Comparison of ENCODE assay signal across 25 mouse cellular contexts in genomic region chr7:139843140-139843539, GRCm38 (mm10). TPM values are rescaled to one million over a fixed set of nuclear protein-coding genes. Genes with fewer than 3 reads are reported as not detected.
DNase-seq lines count a peak whose midpoint lies in the region; ATAC-seq and TF ChIP-seq lines count a peak whose summit lies in the region.
"Had no signal": no experiment of that assay in that cellular context is flagged by ENCODE, and none has a peak within 500 bp of the region (broad histone marks: within the 10 kb centered on the region; RNA-seq: fewer than 3 reads in every experiment).

No protein-coding gene starts in this region.

- ATAC-seq in intestine, postnatal 0 days: no peak
- ATAC-seq in intestine, embryonic 15.5 days: no peak
- no peak for ATAC-seq in midbrain, embryonic 14.5 days (ENCODE audit: low FRiP score, low TSS enrichment)
- ATAC-seq: midbrain, embryonic 16.5 days had no signal

- H3K4me1 ChIP-seq in cerebellum, adult 2 months (ENCODE audit: control insufficient read depth, insufficient read depth, low read length): peaks cover 3% of the 10 kb centered on the region; the same call in 1 of the 2 replicates
- H3K4me1 ChIP-seq in intestine, postnatal 0 days (replicated peaks; ENCODE audit: control insufficient read depth, insufficient read depth, low read length): no peaks in the 10 kb centered on the region
- no peaks in the 10 kb centered on the region for H3K4me1 ChIP-seq in intestine, embryonic 15.5 days (replicated peaks)
- H3K4me1 ChIP-seq in midbrain, embryonic 14.5 days (ENCODE audit: control insufficient read depth, insufficient read depth, low read length): 0 out of 2 replicates have a peak, but pooled peaks cover 2% of the 10 kb centered on the region
- H3K4me1 ChIP-seq in midbrain, embryonic 10.5 days: no peaks in the 10 kb centered on the region
- H3K4me1 ChIP-seq: embryonic facial prominence, embryonic 12.5 days had no signal

- 56% methylated on average over 5 of the region's 5 CpGs for WGBS in cerebellum, adult 2 months
- 42% methylated on average over 5 of the region's 5 CpGs for WGBS in intestine, postnatal 0 days
- WGBS in intestine, embryonic 15.5 days: 36% methylated on average over 5 of the region's 5 CpGs
- WGBS in midbrain, embryonic 14.5 days: 53% methylated on average over 5 of the region's 5 CpGs
- WGBS in midbrain, embryonic 10.5 days: 58% methylated on average over 5 of the region's 5 CpGs

- TF ChIP-seq POLR2A in cerebellum, adult 2 months (IDR thresholded peaks at IDR 0.05; ENCODE audit: borderline replicate concordance, insufficient read depth, low read length): no peak

- no peaks in the 10 kb centered on the region for H3K9me3 ChIP-seq in intestine, postnatal 0 days (ENCODE audit: control insufficient read depth)
- no peaks in the 10 kb centered on the region for H3K9me3 ChIP-seq in intestine, embryonic 15.5 days
- H3K9me3 ChIP-seq in midbrain, embryonic 14.5 days (ENCODE audit: control insufficient read depth, low read length): no peaks in the 10 kb centered on the region
- H3K9me3 ChIP-seq in midbrain, embryonic 10.5 days (replicated peaks): no peaks in the 10 kb centered on the region
- H3K9me3 ChIP-seq: embryonic facial prominence, embryonic 12.5 days; hindbrain, embryonic 15.5 days had no signal

- H3K27me3 ChIP-seq in cerebellum, adult 2 months (ENCODE audit: control insufficient read depth, insufficient read depth, low read length): no peaks in the 10 kb centered on the region
- no peaks in the 10 kb centered on the region for H3K27me3 ChIP-seq in intestine, postnatal 0 days (replicated peaks; ENCODE audit: control insufficient read depth, insufficient read depth, low read length)
- H3K27me3 ChIP-seq in intestine, embryonic 15.5 days (replicated peaks): no peaks in the 10 kb centered on the region
- H3K27me3 ChIP-seq in midbrain, embryonic 14.5 days (ENCODE audit: control insufficient read depth, insufficient read depth, low read length): no peaks in the 10 kb centered on the region
- H3K27me3 ChIP-seq in midbrain, embryonic 10.5 days (ENCODE audit: low read depth, poor library complexity, severe bottlenecking): no peaks in the 10 kb centered on the region
- H3K27me3 ChIP-seq: embryonic facial prominence, embryonic 12.5 days; hindbrain, embryonic 15.5 days; Patski had no signal

- H3K4me3 ChIP-seq in cerebellum, adult 2 months (replicated peaks; ENCODE audit: insufficient read depth, low read depth, low read length): no peak overlapping the region
- H3K4me3 ChIP-seq in intestine, postnatal 0 days (ENCODE audit: low read depth, low read length): no peak overlapping the region
- H3K4me3 ChIP-seq in intestine, embryonic 15.5 days (replicated peaks): no peak overlapping the region
- H3K4me3 ChIP-seq in midbrain, embryonic 14.5 days (replicated peaks; ENCODE audit: low read depth, low read length): no peak overlapping the region
- H3K4me3 ChIP-seq in midbrain, embryonic 10.5 days: no peak overlapping the region
- H3K4me3 ChIP-seq: embryonic facial prominence, embryonic 12.5 days; erythroblast, embryonic 14.5 days; gastrocnemius, adult 2 months; hindbrain, embryonic 15.5 days had no signal

- no peak overlapping the region for H3K9ac ChIP-seq in intestine, postnatal 0 days (ENCODE audit: low read depth, low read length)
- H3K9ac ChIP-seq in intestine, embryonic 15.5 days: no peak overlapping the region
- H3K9ac ChIP-seq in midbrain, embryonic 14.5 days (replicated peaks; ENCODE audit: low read length): no peak overlapping the region
- H3K9ac ChIP-seq: embryonic facial prominence, embryonic 12.5 days; hindbrain, embryonic 15.5 days had no signal

- H3K36me3 ChIP-seq in intestine, postnatal 0 days (ENCODE audit: control insufficient read depth, insufficient read depth): no peaks in the 10 kb centered on the region
- H3K36me3 ChIP-seq in intestine, embryonic 15.5 days: no peaks in the 10 kb centered on the region
- H3K36me3 ChIP-seq in midbrain, embryonic 14.5 days (ENCODE audit: control insufficient read depth, insufficient read depth, low read length): peaks cover 11% of the 10 kb centered on the region
- peaks cover 16% of the 10 kb centered on the region for H3K36me3 ChIP-seq in midbrain, embryonic 10.5 days
- H3K36me3 ChIP-seq: embryonic facial prominence, embryonic 12.5 days had no signal

- no peak for DNase-seq in cerebellum, adult 2 months
- no peak for DNase-seq in cerebellum, adult 8-10 months
- peak; percentile 45 for DNase-seq in midbrain, embryonic 14.5 days
- DNase-seq in midbrain, embryonic 10.5 days (ENCODE audit: low spot score): no peak
- DNase-seq in retina, embryonic 14.5 days (ENCODE audit: low spot score): peak; percentile 61
- DNase-seq in embryo, embryonic 9.5 days (ENCODE audit: extremely low spot score): no peak
- DNase-seq: cerebellum, adult 18-20 months; gastrocnemius, adult 2 months; heart, postnatal 10 days; layer of hippocampus, adult 9-11 months; lung, adult 18-20 months; right cerebral cortex, adult 18-20 months; thymus, postnatal 14 days had no signal

- no peak overlapping the region for H3K4me2 ChIP-seq in intestine, postnatal 0 days (replicated peaks; ENCODE audit: low read depth)
- H3K4me2 ChIP-seq in intestine, embryonic 15.5 days (replicated peaks): no peak overlapping the region
- H3K4me2 ChIP-seq in midbrain, embryonic 14.5 days (ENCODE audit: low read length): no peak overlapping the region
- H3K4me2 ChIP-seq: embryonic facial prominence, embryonic 12.5 days; heart, embryonic 11.5 days; hindbrain, embryonic 15.5 days; liver, embryonic 11.5 days had no signal

- no peak overlapping the region for H3K27ac ChIP-seq in cerebellum, adult 2 months (ENCODE audit: insufficient read depth, low read length)
- H3K27ac ChIP-seq in intestine, postnatal 0 days (ENCODE audit: low read depth, low read length): no peak overlapping the region
- H3K27ac ChIP-seq in intestine, embryonic 15.5 days: no peak overlapping the region
- no peak overlapping the region for H3K27ac ChIP-seq in midbrain, embryonic 14.5 days (replicated peaks; ENCODE audit: low read depth, low read length)
- no peak overlapping the region for H3K27ac ChIP-seq in midbrain, embryonic 10.5 days (replicated peaks)
- H3K27ac ChIP-seq: embryonic facial prominence, embryonic 12.5 days; gastrocnemius, adult 2 months; hindbrain, embryonic 15.5 days; macrophage; stomach, postnatal 0 days had no signal

- peak; percentile 23; the same call in 1 of the 2 replicates for TF ChIP-seq CTCF in cerebellum, adult 2 months (IDR thresholded peaks at IDR 0.05; ENCODE audit: borderline replicate concordance, insufficient read depth, low read depth, low read length)
- peak; percentile 25; the same call in 1 of the 2 replicates for TF ChIP-seq CTCF in intestine, postnatal 0 days (IDR thresholded peaks at IDR 0.05; ENCODE audit: low read depth)

RNA-seq across cellular contexts. Expression of gene Adgra1, which starts 9.2 kb away (rescaled TPM):
- 19.9 and 21.5 TPM in 2 replicates for polyA plus RNA-seq in cerebellum, adult 2 months (2012; rRNA removed)
- 0.08 and 0.51 TPM in 2 replicates for polyA plus RNA-seq in intestine, postnatal 0 days (2015; fragmentation: Nextera tagmentation; extraction: Ambion mirVana)
- polyA plus RNA-seq in intestine, embryonic 15.5 days (2015; fragmentation: Nextera tagmentation; extraction: Ambion mirVana): 0.11 and 0.96 TPM in 2 replicates
- polyA plus RNA-seq in midbrain, embryonic 14.5 days (2014; fragmentation: Nextera tagmentation; extraction: Ambion mirVana): 16.5 and 24.2 TPM in 2 replicates
- 9.1 and 17.1 TPM in 2 replicates for polyA plus RNA-seq in midbrain, embryonic 10.5 days (2016; fragmentation: Nextera tagmentation; extraction: Ambion mirVana)
- polyA plus RNA-seq: erythroblast, embryonic 14.5 days; heart, embryonic 11.5 days; limb, embryonic 11.5 days; macrophage had no signal

RNA-seq across cellular contexts. Expression of gene Kndc1, which starts 51.4 kb away (rescaled TPM):
- polyA plus RNA-seq in cerebellum, adult 2 months (2012; rRNA removed): 139 and 160 TPM in 2 replicates
- 0.08 and 0.23 TPM in 2 replicates for polyA plus RNA-seq in intestine, postnatal 0 days (2015; fragmentation: Nextera tagmentation; extraction: Ambion mirVana)
- 0.13 and 0.24 TPM in 2 replicates for polyA plus RNA-seq in intestine, embryonic 15.5 days (2015; fragmentation: Nextera tagmentation; extraction: Ambion mirVana)
- 20.6 and 22.9 TPM in 2 replicates for polyA plus RNA-seq in midbrain, embryonic 14.5 days (2014; fragmentation: Nextera tagmentation; extraction: Ambion mirVana)
- 0.31 and 0.35 TPM in 2 replicates for polyA plus RNA-seq in midbrain, embryonic 10.5 days (2016; fragmentation: Nextera tagmentation; extraction: Ambion mirVana)
- polyA plus RNA-seq: erythroblast, embryonic 14.5 days; limb, embryonic 11.5 days; liver, embryonic 11.5 days; macrophage had no signal

Comparison
In these comparisons a context has a peak if more than half of its experiments do, and no peak if none do; other contexts are left out.
1. DNase-seq: peak in midbrain, embryonic 14.5 days (single experiment) and retina, embryonic 14.5 days (single experiment); none in cerebellum, adult 2 months (0 of 2), cerebellum, adult 8-10 months (single experiment), midbrain, embryonic 10.5 days (single experiment) and embryo, embryonic 9.5 days (single experiment).
2. RNA of gene Kndc1, which starts 51.4 kb away (polyA plus RNA-seq): 139 to 160 TPM in cerebellum, adult 2 months and 20.6 to 22.9 TPM in midbrain, embryonic 14.5 days; 0.31 to 0.35 TPM in midbrain, embryonic 10.5 days, 0.08 to 0.23 TPM in intestine, postnatal 0 days and 0.13 to 0.24 TPM in intestine, embryonic 15.5 days; every median in the first group is over 10 times any median in the second.